Mouse (Mus musculus) lung, adult 10 weeks (tissue): Measurements from ENCODE around the gene Olfr994. TPM values are rescaled to one million over a fixed set of nuclear protein-coding genes. Genes with fewer than 3 reads are reported as not detected.

ENCODE experiments used
- polyA plus RNA-seq: library from polyadenylated mRNA; stranded (reverse); fragments of 350-450 nt; fragmentation: Illumina TruSeq; extraction: RNeasy Lipid Tissue Mini Kit (QIAGEN cat#74804); gene quantifications from one replicate; pipeline ENCODE4 v1.2.3, GENCODE M21; 2014; ENCODE audit warnings: low read depth, low replicate concordance; ENCODE audit not compliant: insufficient read depth

The Olfr994 gene
- not detected for polyA plus RNA-seq

DNA sequence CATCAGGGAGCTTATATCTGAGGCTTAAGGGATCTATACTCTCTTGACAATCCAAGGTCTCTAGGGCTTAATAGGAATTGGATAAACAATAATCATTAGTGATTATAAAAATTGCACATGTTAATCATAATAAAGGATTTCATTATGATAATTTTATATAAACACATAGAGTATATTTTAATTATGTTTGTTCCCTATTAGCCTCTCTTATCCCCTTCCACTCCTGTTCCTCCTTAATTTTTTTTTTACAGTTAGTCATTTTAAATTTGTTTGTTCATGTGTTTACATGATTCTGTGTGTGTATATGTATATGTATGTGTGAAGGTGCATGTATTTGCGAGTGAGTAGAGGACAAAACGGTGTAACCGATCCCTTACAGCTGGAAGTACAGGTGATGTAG, at the start of gene Olfr994:
Gene Olfr994, minus strand, starts transcription at position 101 of the 400 bp plus-strand sequence.

DNA sequence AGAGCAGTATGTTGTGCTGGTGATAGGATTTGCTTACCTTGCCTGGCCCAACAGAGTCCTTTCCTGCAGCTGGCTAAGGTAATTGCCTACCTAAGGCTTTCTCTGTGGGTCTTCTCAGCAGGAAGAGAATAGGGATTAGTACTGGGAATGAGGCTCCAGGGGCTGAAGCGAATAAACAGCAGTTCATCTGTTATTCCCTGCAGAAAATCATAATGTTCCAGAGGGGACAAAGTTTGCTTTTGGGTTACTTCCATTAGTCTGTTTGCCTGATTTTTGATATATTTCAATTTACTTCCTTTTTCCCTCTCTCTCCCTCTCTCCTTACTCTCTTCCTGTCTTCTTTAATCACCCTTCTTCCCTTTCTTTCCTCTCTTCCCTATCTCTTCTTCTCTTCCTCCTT, 7.3 kb upstream of the Olfr994 start, which contains the start of gene Olfr995:
Gene Olfr995, minus strand, starts transcription at position 101 of the 400 bp plus-strand sequence.

DNA sequence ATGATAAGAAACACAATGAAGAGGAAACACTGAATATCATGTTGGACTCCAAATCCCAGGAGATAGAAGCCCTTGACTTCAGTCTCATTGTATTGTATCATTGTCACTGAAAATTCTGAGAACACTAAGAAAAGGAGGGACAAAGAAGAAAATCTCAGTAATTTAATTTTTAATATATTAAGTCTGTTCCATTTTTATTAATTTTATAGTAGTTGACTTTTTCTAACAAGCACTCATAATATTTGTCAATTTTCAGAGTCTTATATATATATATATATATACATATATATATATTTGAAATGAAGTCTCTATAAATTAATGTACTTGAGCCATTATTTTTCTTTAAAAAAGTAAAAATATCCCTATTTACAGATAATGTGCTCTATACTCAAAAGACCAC, 21.5 kb downstream of the Olfr994 start, which contains the start of gene Olfr993:
Gene Olfr993, minus strand, starts transcription at position 101 of the 400 bp plus-strand sequence.

DNA sequence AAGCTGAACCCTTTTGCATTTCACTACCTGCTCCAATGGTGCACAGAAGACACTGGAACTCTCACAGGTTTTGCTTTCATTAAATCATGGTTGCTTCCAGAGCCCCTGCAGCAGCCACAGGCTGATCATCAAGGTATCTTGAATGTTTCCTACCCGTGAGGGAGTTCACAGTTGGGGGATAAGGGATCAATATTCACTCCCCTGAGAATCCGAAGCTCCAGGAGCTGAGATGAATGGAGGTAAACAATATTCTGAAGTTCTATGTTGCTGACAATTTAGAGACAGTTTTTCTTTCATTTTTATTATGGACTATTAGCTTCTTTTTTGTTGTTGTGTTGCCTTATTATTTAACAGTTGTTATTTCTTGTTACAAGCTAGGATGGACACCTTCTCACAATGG, 26.9 kb downstream of the Olfr994 start, which contains the start of gene Olfr992:
Gene Olfr992, minus strand, starts transcription at position 101 of the 400 bp plus-strand sequence.

Other genes starting within 250 kb of the Olfr994 start
- gene Lrrc55, start 239.3 kb downstream of the Olfr994 start, polyA plus RNA-seq: not detected
- gene Olfr987, start 97.1 kb downstream of the Olfr994 start, polyA plus RNA-seq: not detected
- gene Olfr988, start 73.2 kb downstream of the Olfr994 start, polyA plus RNA-seq: not detected
- gene Olfr992, start 27.0 kb downstream of the Olfr994 start, polyA plus RNA-seq: not detected
- gene Olfr993, start 21.6 kb downstream of the Olfr994 start, polyA plus RNA-seq: not detected
- not detected for gene Olfr995, start 7.2 kb upstream of the Olfr994 start, polyA plus RNA-seq
- not detected for gene 4833423E24Rik, start 82.6 kb upstream of the Olfr994 start, polyA plus RNA-seq
- gene Olfr996, start 142.8 kb upstream of the Olfr994 start, polyA plus RNA-seq: not detected
- not detected for gene Olfr998, start 152.5 kb upstream of the Olfr994 start, polyA plus RNA-seq
- not detected for gene Olfr1000, start 175.5 kb upstream of the Olfr994 start, polyA plus RNA-seq
- not detected for gene Olfr1002, start 214.3 kb upstream of the Olfr994 start, polyA plus RNA-seq
- gene Olfr154, start 228.0 kb upstream of the Olfr994 start, polyA plus RNA-seq: not detected
- gene Olfr1006, start 242.3 kb upstream of the Olfr994 start, polyA plus RNA-seq: not detected